In the genomic region with DNA sequence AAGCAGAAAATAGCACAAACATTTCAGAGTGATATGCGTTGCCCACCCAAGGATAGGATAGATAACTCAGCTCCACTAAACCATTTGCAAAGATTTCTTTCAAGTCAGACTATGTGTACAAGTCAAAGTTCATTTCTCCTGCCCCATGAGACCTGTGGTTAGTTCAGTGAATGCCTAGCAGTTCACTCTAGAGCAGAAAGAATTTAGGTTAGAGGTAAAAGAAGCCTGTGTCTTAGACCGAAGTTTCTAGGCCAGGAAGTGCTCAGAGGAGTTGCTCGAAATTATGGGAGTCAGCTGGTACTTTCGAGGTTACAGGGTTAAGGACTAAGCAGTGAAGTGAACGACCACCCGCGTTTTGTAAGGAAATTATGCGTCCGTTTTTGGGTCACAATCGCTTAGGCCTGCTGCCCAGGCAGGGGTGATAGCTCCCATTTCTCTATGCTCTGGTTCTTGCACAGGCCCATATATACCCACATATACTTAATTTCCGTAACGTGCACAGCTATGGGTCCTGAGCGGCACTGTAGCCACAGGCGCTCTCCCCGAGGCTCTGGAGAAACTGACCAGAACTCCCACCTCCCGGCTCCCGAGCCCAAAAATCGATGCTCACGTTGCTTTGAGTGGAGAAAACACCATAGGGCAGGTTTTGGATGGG, we compare ENCODE assay signal across 8 mouse cellular contexts. TPM values are rescaled to one million over a fixed set of nuclear protein-coding genes. Genes with fewer than 3 reads are reported as not detected.
A peak's percentile ranks its signal among the peaks of the same experiment; 100 is the strongest.
DNase-seq lines count a peak whose midpoint lies in the region; ATAC-seq and TF ChIP-seq lines count a peak whose summit lies in the region.

No protein-coding gene starts in this region.

- TF ChIP-seq POLR2A in CH12.LX (IDR thresholded peaks at IDR 0.05; ENCODE audit: low read depth, low read length): no peak

- WGBS in forebrain, embryonic 13.5 days: 10% methylated on average over 19 of the region's 19 CpGs
- 9% methylated on average over 19 of the region's 19 CpGs for WGBS in midbrain, embryonic 15.5 days

- H3K36me3 ChIP-seq in CH12.LX (replicated peaks in 1 of 2; ENCODE audit: control insufficient read depth in 1 of 2, insufficient read depth in 1 of 2, low read length in 1 of 2): peaks cover 23 to 29% of the 10 kb centered on the region in 2 experiments
- H3K36me3 ChIP-seq in forebrain, embryonic 13.5 days (ENCODE audit: poor library complexity, severe bottlenecking): no peaks in the 10 kb centered on the region
- H3K36me3 ChIP-seq in midbrain, embryonic 15.5 days (replicated peaks): no peaks in the 10 kb centered on the region

- intact Hi-C loops in gastrocnemius, adult 2 months (cut with DNase I): loop anchor here (10.0 kb wide), 1 partner anchor 80 kb away; the partner anchor contains the start of gene Zfand6

- TF ChIP-seq CTCF in gastrocnemius, adult 2 months (IDR thresholded peaks at IDR 0.05): no peak
- no peak for TF ChIP-seq CTCF in CH12.LX (conservative IDR thresholded peaks at IDR 0.05 in 1 of 2, IDR thresholded peaks at IDR 0.05 in 1 of 2; ENCODE audit: low read depth in 2 of 2, low read length in 2 of 2)

- H3K79me2 ChIP-seq in CH12.LX (replicated peaks; ENCODE audit: control insufficient read depth, extremely low read depth, insufficient read depth, poor library complexity, severe bottlenecking): peaks cover 41% of the 10 kb centered on the region

- dilution Hi-C loops in CH12.LX (cut with MboI; ENCODE audit: extremely low pct_ligation_motif_present, extremely low pct_unique_long_range_greater_than_20kb, low sequenced_read_pairs): no loop called here

- H3K9ac ChIP-seq in CH12.LX (ENCODE audit: insufficient read depth, low read depth): peak overlapping the region; percentile 80
- H3K9ac ChIP-seq in forebrain, embryonic 13.5 days: peak overlapping the region; percentile 72
- H3K9ac ChIP-seq in midbrain, embryonic 15.5 days: peak overlapping the region; percentile 62

- in situ Hi-C loops in CH12.LX (cut with MboI; ENCODE audit: low pct_ligation_motif_present, low pct_unique_long_range_greater_than_20kb, low sequenced_read_pairs): no loop called here

- no peak for TF ChIP-seq RAD21 in CH12.LX (IDR thresholded peaks at IDR 0.05; ENCODE audit: low read depth, low read length)

- H3K4me3 ChIP-seq in gastrocnemius, adult 2 months: peak overlapping the region; percentile 84
- peak overlapping the region; percentile 78 to 95 (median 88) for H3K4me3 ChIP-seq in CH12.LX (replicated peaks in 1 of 3; ENCODE audit: low read depth in 2 of 3, low read length in 2 of 3, poor library complexity in 1 of 3)
- peak overlapping the region; percentile 54 for H3K4me3 ChIP-seq in forebrain, embryonic 13.5 days
- peak overlapping the region; percentile 67 for H3K4me3 ChIP-seq in midbrain, embryonic 15.5 days

- no peaks in the 10 kb centered on the region for H3K27me3 ChIP-seq in CH12.LX (replicated peaks)
- H3K27me3 ChIP-seq in forebrain, embryonic 13.5 days: peaks cover 8% of the 10 kb centered on the region; the same call in 1 of the 2 replicates
- H3K27me3 ChIP-seq in midbrain, embryonic 15.5 days (replicated peaks): no peaks in the 10 kb centered on the region

- DNase-seq in gastrocnemius, adult 2 months: no peak
- DNase-seq in gastrocnemius, postnatal 4 days (ENCODE audit: low spot score in 2 of 2): no peak
- no peak for DNase-seq in CH12.LX (ENCODE audit: extremely low read depth)
- peak; percentile 24 for DNase-seq in kidney, postnatal 14 days
- DNase-seq in cerebellum, postnatal 10 days: no peak
- DNase-seq in spleen, adult 12 weeks (ENCODE audit: low spot score): no peak

- H3K9me3 ChIP-seq in CH12.LX (replicated peaks; ENCODE audit: low read length): no peaks in the 10 kb centered on the region
- no peaks in the 10 kb centered on the region for H3K9me3 ChIP-seq in forebrain, embryonic 13.5 days (replicated peaks)
- H3K9me3 ChIP-seq in midbrain, embryonic 15.5 days: no peaks in the 10 kb centered on the region

- no peak; the same call in 1 of the 2 replicates for TF ChIP-seq EP300 in CH12.LX (IDR thresholded peaks at IDR 0.05; ENCODE audit: low read length)

- ATAC-seq in forebrain, embryonic 13.5 days: peak; percentile 67
- peak; percentile 80 for ATAC-seq in midbrain, embryonic 15.5 days (replicated peaks)

- H3K27ac ChIP-seq in gastrocnemius, adult 2 months: peak overlapping the region; percentile 86
- peak overlapping the region; percentile 21; the same call in 1 of the 2 replicates for H3K27ac ChIP-seq in CH12.LX (ENCODE audit: insufficient read depth, low read depth)
- no peak overlapping the region for H3K27ac ChIP-seq in forebrain, embryonic 13.5 days
- peak overlapping the region; percentile 52 for H3K27ac ChIP-seq in midbrain, embryonic 15.5 days

- peak overlapping the region; percentile 95 for H3K4me2 ChIP-seq in CH12.LX (ENCODE audit: insufficient read depth, low read depth, poor library complexity, severe bottlenecking)
- peak overlapping the region; percentile 78 for H3K4me2 ChIP-seq in forebrain, embryonic 13.5 days
- peak overlapping the region; percentile 98 for H3K4me2 ChIP-seq in midbrain, embryonic 15.5 days

- peaks cover 8 to 36% of the 10 kb centered on the region in 2 experiments for H3K4me1 ChIP-seq in CH12.LX (ENCODE audit: control insufficient read depth in 1 of 2, insufficient read depth in 2 of 2)
- peaks cover 6% of the 10 kb centered on the region; the same call in 1 of the 2 replicates for H3K4me1 ChIP-seq in forebrain, embryonic 13.5 days
- H3K4me1 ChIP-seq in midbrain, embryonic 15.5 days: peaks cover 10% of the 10 kb centered on the region

TF ChIP-seq in CH12.LX, 34 proteins besides CTCF, POLR2A, EP300 and RAD21:
- peak; percentile 49; the same call in 1 of the 2 replicates for TF ChIP-seq MAX (IDR thresholded peaks at IDR 0.05; ENCODE audit: low read length)
- no peak for TF ChIP-seq IRF4 (IDR thresholded peaks at IDR 0.05; ENCODE audit: low read depth, low read length)
- peak; percentile 57; the same call in 1 of the 2 replicates for TF ChIP-seq MXI1 (IDR thresholded peaks at IDR 0.05; ENCODE audit: low read depth, low read length)
- no peak for TF ChIP-seq ZKSCAN1 (IDR thresholded peaks at IDR 0.05; ENCODE audit: borderline replicate concordance, low read depth, low read length)
- TF ChIP-seq JUN (IDR thresholded peaks at IDR 0.05; ENCODE audit: insufficient read depth, low read depth, low read length): no peak
- 0 out of 2 replicates have a peak, but pooled peaks have one; percentile 29 for TF ChIP-seq SIN3A (IDR thresholded peaks at IDR 0.05; ENCODE audit: low read length)
- TF ChIP-seq CHD2 (IDR thresholded peaks at IDR 0.05; ENCODE audit: low read length): no peak
- peak; percentile 33; the same call in 1 of the 2 replicates for TF ChIP-seq MAFK (IDR thresholded peaks at IDR 0.05; ENCODE audit: insufficient replicate concordance, low read length)
- no peak for TF ChIP-seq USF2 (conservative IDR thresholded peaks at IDR 0.05; ENCODE audit: low read depth, low read length)
- no peak for TF ChIP-seq UBTF (IDR thresholded peaks at IDR 0.05; ENCODE audit: low read depth, low read length)
- peak; percentile 33 for TF ChIP-seq ZMIZ1 (IDR thresholded peaks at IDR 0.05; ENCODE audit: low read depth, low read length)
- no peak for TF ChIP-seq SMC3 (IDR thresholded peaks at IDR 0.05; ENCODE audit: low read depth, low read length)
- no peak for TF ChIP-seq TBP (conservative IDR thresholded peaks at IDR 0.05; ENCODE audit: low read depth, low read length)
- no peak for TF ChIP-seq BHLHE40 (IDR thresholded peaks at IDR 0.05; ENCODE audit: low read depth, low read length)
- TF ChIP-seq GABPA (IDR thresholded peaks at IDR 0.05; ENCODE audit: insufficient replicate concordance, low read depth, low read length): no peak
- TF ChIP-seq USF1 (IDR thresholded peaks at IDR 0.05; ENCODE audit: low read depth, low read length): no peak
- no peak for TF ChIP-seq RCOR1 (conservative IDR thresholded peaks at IDR 0.05; ENCODE audit: low read depth, low read length)
- TF ChIP-seq ZNF384 (IDR thresholded peaks at IDR 0.05; ENCODE audit: low read depth, low read length): no peak
- 0 out of 2 replicates have a peak, but pooled peaks have one; percentile 9 for TF ChIP-seq TCF12 (IDR thresholded peaks at IDR 0.05; ENCODE audit: low read depth, low read length)
- no peak for TF ChIP-seq MAZ (IDR thresholded peaks at IDR 0.05; ENCODE audit: low read depth, low read length)
- TF ChIP-seq CHD1 (IDR thresholded peaks at IDR 0.05; ENCODE audit: low read depth, low read length): peak; percentile 51; the same call in 1 of the 2 replicates
- TF ChIP-seq KAT2A (IDR thresholded peaks at IDR 0.05; ENCODE audit: insufficient replicate concordance, low read length): 0 out of 2 replicates have a peak, but pooled peaks have one; percentile 36
- TF ChIP-seq POLR2AphosphoS2 (IDR thresholded peaks at IDR 0.05; ENCODE audit: low read depth, low read length): 0 out of 2 replicates have a peak, but pooled peaks have one; percentile 27
- no peak for TF ChIP-seq HCFC1 (IDR thresholded peaks at IDR 0.05; ENCODE audit: low read depth, low read length)
- TF ChIP-seq PAX5 (IDR thresholded peaks at IDR 0.05; ENCODE audit: low read length): no peak
- no peak for TF ChIP-seq ETS1 (conservative IDR thresholded peaks at IDR 0.05; ENCODE audit: low read depth, low read length)

RNA-seq across cellular contexts. Expression of gene Fah, which starts 1.4 kb away (rescaled TPM):
- 1 to 10 TPM; 1.6 to 3.0 TPM for total RNA-seq in gastrocnemius, adult 2 months (2021)
- total RNA-seq in gastrocnemius, postnatal 4 days (2021): 1 to 10 TPM; 5.3 to 5.9 TPM
- 167 and 170 TPM in 2 replicates for total RNA-seq in CH12.LX (2012; rRNA removed)
- 128 and 131 TPM in 2 replicates for total RNA-seq in CH12.LX (2014; rRNA removed)
- polyA plus RNA-seq in CH12.LX (2012; ENCODE audit: insufficient read length, low read depth): 184 and 203 TPM in 2 replicates
- 3.6 TPM in 2 replicates for polyA plus RNA-seq in forebrain, embryonic 13.5 days (2015; fragmentation: Nextera tagmentation; extraction: Ambion mirVana)
- polyA plus RNA-seq in midbrain, embryonic 15.5 days (2015; fragmentation: Nextera tagmentation; extraction: Ambion mirVana): 9.2 and 10.2 TPM in 2 replicates

Comparison
In these comparisons a context has a peak if more than half of its experiments do, and no peak if none do; other contexts are left out.
1. RNA of gene Fah, which starts 1.4 kb away (total RNA-seq): 128 to 170 TPM in CH12.LX; 5.3 to 5.9 TPM in gastrocnemius, postnatal 4 days and 1.6 to 3.0 TPM in gastrocnemius, adult 2 months; every median in the first group is over 10 times any median in the second.
2. Peak in every context shown above with its lines, with median percentiles within 50 percentile points of each other: H3K4me3 ChIP-seq, H3K4me2 ChIP-seq and H3K9ac ChIP-seq.